Mouse (Mus musculus): ENCODE results near the gene Rilpl1. TPM values are rescaled to one million over a fixed set of nuclear protein-coding genes. Genes with fewer than 3 reads are reported as not detected.

Rilpl1 gene
- polyA plus RNA-seq, 2 experiments = 0.98 to 1.4 TPM

GRCm38 (mm10) chr5:124523032-124523431 lies 8.2 kb downstream of the Rilpl1 start:
- ATAC-seq (ENCODE audit: insufficient read depth) (no peak), DNase-seq (ENCODE audit: low read depth in 3 of 3, low spot score in 3 of 3) (no peak)
- H3K9ac ChIP-seq (replicated peaks) = no peak overlapping the region
- TF ChIP-seq CTCF (IDR thresholded peaks at IDR 0.05; ENCODE audit: low read depth) = peak; percentile 41; the same call in 1 of the 2 replicates
- no peak for TF ChIP-seq EP300 (IDR thresholded peaks at IDR 0.05; ENCODE audit: low read depth)
- no peak overlapping the region for H3K4me3 ChIP-seq (ENCODE audit: insufficient read depth in 1 of 2, low read depth in 2 of 2, low read length in 2 of 2)
- H3K4me1 ChIP-seq (replicated peaks; ENCODE audit: control insufficient read depth in 2 of 2, insufficient read depth in 2 of 2, low read length in 1 of 2) = no peaks in the 10 kb centered on the region
- 87% methylated on average over 8 of the region's 8 CpGs for WGBS (ENCODE audit: insufficient replicate concordance)
- no peaks in the 10 kb centered on the region for H3K27me3 ChIP-seq (ENCODE audit: control insufficient read depth, insufficient read depth, low read length)
- H3K36me3 ChIP-seq (replicated peaks; ENCODE audit: control insufficient read depth, insufficient read depth, low read depth) = no peaks in the 10 kb centered on the region
- no peak overlapping the region for H3K4me2 ChIP-seq (ENCODE audit: low read depth)
- no peaks in the 10 kb centered on the region for H3K9me3 ChIP-seq (ENCODE audit: control insufficient read depth, low read length)
- H3K27ac ChIP-seq = no peak overlapping the region

DNA sequence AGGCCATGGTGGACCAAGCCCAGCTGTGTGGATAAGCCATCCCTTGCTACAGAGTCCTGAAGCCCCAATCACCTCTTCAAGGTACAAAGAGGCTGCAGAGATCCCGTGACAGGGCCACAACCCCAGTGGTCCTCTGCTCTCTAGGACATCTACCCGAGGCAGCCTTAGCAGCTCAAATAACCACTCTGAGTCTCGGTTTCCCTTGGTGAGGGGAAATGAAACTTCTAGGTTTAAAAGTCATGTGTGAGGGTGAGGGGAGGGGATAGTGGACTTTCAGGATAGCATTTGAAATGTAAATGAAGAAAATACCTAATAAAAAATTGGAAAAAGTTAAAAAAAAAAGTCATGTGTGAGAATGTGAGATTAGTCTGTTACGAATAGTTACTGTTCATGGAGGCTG lies 9.6 kb downstream of the Rilpl1 start:
- H3K9me3 ChIP-seq (ENCODE audit: control insufficient read depth, low read length) = no peaks in the 10 kb centered on the region
- H3K27me3 ChIP-seq (ENCODE audit: control insufficient read depth, insufficient read depth, low read length) = no peaks in the 10 kb centered on the region
- WGBS (ENCODE audit: insufficient replicate concordance) = 64% methylated on average over 4 of the region's 4 CpGs
- H3K4me2 ChIP-seq (ENCODE audit: low read depth) = no peak overlapping the region
- no peak for DNase-seq (ENCODE audit: low read depth in 3 of 3, low spot score in 3 of 3)
- H3K4me3 ChIP-seq (ENCODE audit: insufficient read depth in 1 of 2, low read depth in 2 of 2, low read length in 2 of 2) = no peak overlapping the region
- H3K36me3 ChIP-seq (replicated peaks; ENCODE audit: control insufficient read depth, insufficient read depth, low read depth) = no peaks in the 10 kb centered on the region
- TF ChIP-seq EP300 (IDR thresholded peaks at IDR 0.05; ENCODE audit: low read depth) = no peak
- TF ChIP-seq CTCF (IDR thresholded peaks at IDR 0.05; ENCODE audit: low read depth) = no peak
- no peak for ATAC-seq (ENCODE audit: insufficient read depth)
- no peaks in the 10 kb centered on the region for H3K4me1 ChIP-seq (replicated peaks; ENCODE audit: control insufficient read depth in 2 of 2, insufficient read depth in 2 of 2, low read length in 1 of 2)
- no peak overlapping the region for H3K9ac ChIP-seq (replicated peaks)
- H3K27ac ChIP-seq = no peak overlapping the region

DNA sequence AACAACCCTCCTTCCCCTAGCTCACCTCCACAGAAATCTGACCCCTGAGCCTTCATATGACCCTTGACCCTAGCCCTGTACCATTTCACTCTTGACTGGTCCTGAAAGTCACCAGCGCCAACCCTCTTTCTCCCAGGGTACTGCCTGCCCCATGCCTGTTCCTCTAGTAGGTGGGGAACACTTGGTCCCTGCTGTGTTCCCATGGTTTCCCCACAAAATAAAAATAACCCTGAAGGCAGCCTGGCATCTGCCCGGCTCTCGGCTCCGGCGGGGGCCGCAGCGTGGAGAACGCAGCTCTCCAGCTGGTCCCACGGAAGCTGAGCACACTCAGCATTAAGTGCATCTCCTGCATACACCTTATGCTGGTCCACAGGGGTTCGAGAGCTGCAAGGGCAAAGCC lies 12.5 kb downstream of the Rilpl1 start:
- ATAC-seq (ENCODE audit: insufficient read depth) (no peak), DNase-seq (ENCODE audit: low read depth in 3 of 3, low spot score in 3 of 3) (no peak)
- Histone ChIP-seq H3K4me2 (ENCODE audit: low read depth) (no peak overlapping the region), H3K36me3 (replicated peaks; ENCODE audit: control insufficient read depth, insufficient read depth, low read depth) (no peaks in the 10 kb centered on the region), H3K4me3 (ENCODE audit: insufficient read depth in 1 of 2, low read depth in 2 of 2, low read length in 2 of 2) (no peak overlapping the region), H3K27me3 (ENCODE audit: control insufficient read depth, insufficient read depth, low read length) (no peaks in the 10 kb centered on the region), H3K9ac (replicated peaks) (no peak overlapping the region), H3K9me3 (ENCODE audit: control insufficient read depth, low read length) (no peaks in the 10 kb centered on the region), H3K27ac (no peak overlapping the region), H3K4me1 (replicated peaks; ENCODE audit: control insufficient read depth in 2 of 2, insufficient read depth in 2 of 2, low read length in 1 of 2) (no peaks in the 10 kb centered on the region)
- no peak for TF ChIP-seq EP300 (IDR thresholded peaks at IDR 0.05; ENCODE audit: low read depth)
- no peak for TF ChIP-seq CTCF (IDR thresholded peaks at IDR 0.05; ENCODE audit: low read depth)
- 78% methylated on average over 10 of the region's 10 CpGs for WGBS (ENCODE audit: insufficient replicate concordance)

DNA sequence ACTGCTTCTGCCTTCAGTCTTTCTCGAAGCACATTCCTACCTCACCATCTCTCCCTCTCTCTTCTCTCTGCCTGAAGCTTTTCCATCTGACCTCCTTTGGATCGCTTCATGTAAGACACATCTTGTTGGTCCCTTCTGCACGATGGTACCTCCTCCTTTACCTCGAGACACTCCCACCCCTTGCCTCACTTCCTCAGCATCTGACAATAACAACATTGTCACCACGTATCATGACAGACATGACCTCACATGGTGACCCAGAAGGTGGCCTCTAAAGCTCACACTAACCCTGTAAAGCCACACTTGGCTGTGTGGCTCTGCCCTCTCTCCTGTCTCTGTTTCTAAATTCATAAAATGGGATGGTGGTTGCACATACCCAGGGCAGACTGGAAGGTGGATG lies 15.4 kb downstream of the Rilpl1 start:
- Histone ChIP-seq H3K36me3 (replicated peaks; ENCODE audit: control insufficient read depth, insufficient read depth, low read depth) (no peaks in the 10 kb centered on the region), H3K4me1 (replicated peaks; ENCODE audit: control insufficient read depth in 2 of 2, insufficient read depth in 2 of 2, low read length in 1 of 2) (no peaks in the 10 kb centered on the region), H3K27ac (no peak overlapping the region), H3K9me3 (ENCODE audit: control insufficient read depth, low read length) (no peaks in the 10 kb centered on the region), H3K27me3 (ENCODE audit: control insufficient read depth, insufficient read depth, low read length) (no peaks in the 10 kb centered on the region), H3K4me3 (ENCODE audit: insufficient read depth in 1 of 2, low read depth in 2 of 2, low read length in 2 of 2) (no peak overlapping the region), H3K4me2 (ENCODE audit: low read depth) (no peak overlapping the region), H3K9ac (replicated peaks) (no peak overlapping the region)
- 56% methylated on average over 5 of the region's 5 CpGs for WGBS (ENCODE audit: insufficient replicate concordance)
- no peak for ATAC-seq (ENCODE audit: insufficient read depth)
- no peak for DNase-seq (ENCODE audit: low read depth in 3 of 3, low spot score in 3 of 3)
- no peak for TF ChIP-seq EP300 (IDR thresholded peaks at IDR 0.05; ENCODE audit: low read depth)
- no peak for TF ChIP-seq CTCF (IDR thresholded peaks at IDR 0.05; ENCODE audit: low read depth)

DNA sequence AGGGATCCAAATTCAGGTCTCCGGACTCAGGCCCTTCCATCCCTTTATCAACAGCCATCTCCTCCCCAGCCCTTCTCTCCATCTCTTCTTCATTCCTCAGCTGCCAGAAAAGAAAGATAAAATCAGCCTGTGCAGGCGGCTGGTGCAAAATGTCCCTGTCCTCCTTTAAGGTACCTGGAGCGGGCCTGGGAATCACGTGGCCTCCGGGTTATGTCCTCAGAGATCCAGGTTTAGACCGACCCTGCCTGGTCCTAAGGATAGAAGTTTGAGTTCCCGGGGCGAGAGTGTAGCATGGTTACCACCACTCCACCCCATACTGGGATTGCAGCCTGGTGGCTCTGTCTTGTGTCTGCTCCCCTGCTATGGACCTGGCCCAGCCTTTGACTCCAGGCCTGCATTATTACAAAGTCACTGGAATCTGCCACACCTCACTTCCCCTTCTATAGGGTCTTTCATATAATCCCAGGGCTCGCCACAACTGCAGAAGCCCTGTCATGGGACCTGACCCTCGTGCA lies 20.6 kb downstream of the Rilpl1 start:
- Histone ChIP-seq H3K9me3 (ENCODE audit: control insufficient read depth, low read length) (no peaks in the 10 kb centered on the region), H3K4me1 (replicated peaks; ENCODE audit: control insufficient read depth in 2 of 2, insufficient read depth in 2 of 2, low read length in 1 of 2) (no peaks in the 10 kb centered on the region), H3K4me3 (ENCODE audit: insufficient read depth in 1 of 2, low read depth in 2 of 2, low read length in 2 of 2) (no peak overlapping the region), H3K4me2 (ENCODE audit: low read depth) (no peak overlapping the region), H3K36me3 (replicated peaks; ENCODE audit: control insufficient read depth, insufficient read depth, low read depth) (no peaks in the 10 kb centered on the region), H3K9ac (replicated peaks) (no peak overlapping the region), H3K27me3 (ENCODE audit: control insufficient read depth, insufficient read depth, low read length) (no peaks in the 10 kb centered on the region), H3K27ac (no peak overlapping the region)
- DNase-seq (ENCODE audit: low read depth in 3 of 3, low spot score in 3 of 3) (no peak), ATAC-seq (ENCODE audit: insufficient read depth) (no peak)
- no peak for TF ChIP-seq CTCF (IDR thresholded peaks at IDR 0.05; ENCODE audit: low read depth)
- TF ChIP-seq EP300 (IDR thresholded peaks at IDR 0.05; ENCODE audit: low read depth) = no peak
- whole genome bisulfite sequencing (ENCODE audit: insufficient replicate concordance) = 63% methylated on average over 10 of the region's 10 CpGs

Measured in liver, embryonic 14.5 days (tissue).